Mouse (Mus musculus) embryo, embryonic 11.5 days (tissue): Measurements from ENCODE around the gene Spdye4a.

Experiments used
- DNase-seq: peaks from one replicate; pipeline ENCODE4 v3.0.0-alpha.2; 2012; ENCODE audit warnings: low read depth, low spot score

The Spdye4a gene

DNA sequence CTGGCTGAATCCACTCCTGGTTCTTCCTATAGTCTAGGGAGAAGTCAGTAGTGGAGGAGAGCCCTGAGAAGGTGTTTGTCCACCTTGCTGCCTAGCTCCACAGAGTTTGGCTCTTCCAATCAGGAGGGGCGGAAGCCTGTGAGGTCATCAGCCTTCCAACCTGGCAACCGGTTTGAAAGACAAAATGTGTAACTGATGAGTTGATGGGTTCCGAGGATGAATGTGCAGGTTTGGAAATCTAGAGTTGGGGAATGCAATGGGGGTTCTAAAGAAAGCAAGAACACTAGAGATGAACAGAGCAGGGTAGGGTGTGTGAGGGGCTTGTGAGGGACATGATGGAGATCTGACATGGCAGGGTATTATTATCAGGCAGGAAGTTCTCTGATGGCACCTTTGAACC is at the start of gene Spdye4a:
Spdye4a (minus strand) TSS at position 101 of the 400 bp plus-strand sequence.
- DNase-seq, result no peak

DNA sequence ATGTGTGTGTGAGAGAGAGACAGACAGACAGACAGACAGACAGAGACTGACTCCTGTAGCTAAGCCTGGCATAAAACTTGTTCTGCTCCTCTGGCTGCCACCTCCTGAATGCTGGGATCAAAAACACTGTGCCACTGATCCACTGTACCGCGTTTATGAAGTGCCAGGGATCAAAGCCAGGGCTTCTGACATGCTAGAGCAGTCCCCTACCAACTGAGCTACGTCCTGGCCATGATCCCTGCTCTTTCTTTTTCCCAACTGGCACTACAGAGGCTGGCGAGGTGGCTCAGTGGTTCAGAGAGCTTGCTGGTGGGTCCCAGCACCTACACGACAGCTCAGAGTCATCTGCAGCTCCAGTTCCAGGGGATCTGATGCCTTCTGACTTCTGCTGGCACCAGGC is 49.1 kb upstream of the Spdye4a start:
- no peak for DNase-seq

DNA sequence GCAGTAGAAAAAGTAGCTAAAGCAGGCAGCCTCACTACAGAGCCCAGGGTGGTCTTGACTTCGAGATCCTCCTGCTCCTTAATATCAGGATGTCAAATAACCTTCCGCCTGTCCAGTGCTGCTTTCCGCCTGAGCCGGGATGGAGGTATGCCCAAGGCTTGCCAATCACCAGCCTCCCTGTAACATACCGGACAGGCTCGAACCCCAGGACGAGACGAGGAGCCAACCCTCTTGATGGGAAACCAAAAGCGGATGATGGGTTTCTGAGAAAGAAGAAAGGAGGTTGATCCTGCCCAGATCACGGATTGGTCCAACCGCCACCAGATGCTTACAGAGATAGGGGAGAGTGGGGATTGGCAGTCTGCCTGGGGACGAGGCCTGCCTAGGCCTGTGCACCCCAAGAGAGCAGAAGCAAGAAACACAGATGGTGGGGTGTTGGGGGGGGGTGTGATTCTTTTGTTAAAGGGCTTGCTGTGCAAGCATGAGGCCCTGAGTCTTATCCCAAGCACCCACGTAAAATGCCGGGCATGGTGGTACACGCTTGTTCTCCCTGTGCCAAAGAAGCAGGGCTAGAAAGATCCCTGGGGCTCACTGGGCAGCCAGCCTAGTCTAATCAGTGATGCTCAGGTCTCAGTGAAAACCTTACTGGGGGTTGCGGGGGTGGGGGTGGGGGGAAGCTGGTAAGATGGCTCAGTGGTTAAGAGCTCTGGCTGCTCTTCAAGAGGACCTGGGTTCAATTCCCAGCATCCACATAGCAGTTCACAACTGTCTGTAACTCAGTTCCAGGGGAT is 46.0 kb upstream of the Spdye4a start:
- DNase-seq, result no peak

DNA sequence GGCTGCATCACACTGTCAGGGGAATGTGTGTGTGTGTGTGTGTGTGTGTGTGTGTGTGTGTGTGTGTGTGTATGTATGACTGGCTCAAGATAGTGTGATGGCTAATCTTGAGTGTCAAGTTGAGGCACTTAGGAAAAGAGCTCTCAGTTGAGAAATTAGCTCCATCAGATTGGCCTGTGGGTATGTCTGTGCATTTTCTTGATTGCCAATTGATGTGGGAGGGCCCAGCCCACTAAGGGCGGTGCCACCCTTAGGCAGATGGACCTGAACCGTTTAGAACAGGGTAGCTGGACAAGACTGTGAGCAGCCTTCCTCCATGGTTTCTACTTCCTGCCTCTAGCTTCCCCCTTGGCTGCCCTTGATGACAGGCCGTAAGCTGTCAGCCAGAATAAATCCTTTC is 45.4 kb upstream of the Spdye4a start:
- no peak for DNase-seq

DNA sequence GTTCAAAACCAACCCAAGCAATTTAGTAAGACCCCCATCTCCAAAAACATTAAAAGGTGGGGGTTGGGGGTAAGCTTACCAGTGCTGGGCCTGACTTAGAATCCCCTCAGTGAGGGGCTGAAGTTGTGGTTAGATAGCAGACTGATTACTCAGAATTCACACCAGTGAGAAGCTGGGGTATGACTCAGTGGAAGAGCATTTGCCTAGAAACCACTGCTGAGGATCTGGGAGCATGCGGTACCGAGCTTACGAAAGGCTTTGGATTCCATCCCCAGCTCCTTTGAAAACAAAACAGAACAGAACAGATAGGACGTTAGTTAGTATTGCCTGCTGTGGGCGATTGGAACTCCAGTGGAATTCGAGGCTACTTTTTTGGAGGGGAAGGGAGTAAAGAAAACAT is 45.0 kb upstream of the Spdye4a start:
- DNase-seq, result no peak

DNA sequence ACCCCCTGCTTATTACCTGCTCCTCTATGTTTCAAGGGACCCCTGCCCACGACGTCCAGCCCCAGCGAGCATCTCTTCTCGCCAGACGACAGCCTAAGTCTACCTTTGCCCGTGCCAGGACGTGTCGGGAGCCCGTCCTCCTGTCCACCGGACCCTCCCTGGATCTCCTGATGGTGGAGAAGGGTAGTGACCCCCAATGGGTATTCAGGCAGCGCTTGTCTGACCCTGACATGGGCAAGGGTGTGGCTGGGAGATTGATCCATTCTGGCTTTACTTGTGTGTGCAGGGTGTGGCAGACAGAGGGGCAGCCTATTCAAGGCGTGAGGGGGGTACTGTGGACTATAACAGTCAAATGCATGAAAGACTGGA is 43.4 kb upstream of the Spdye4a start:
- DNase-seq, result no peak

DNA sequence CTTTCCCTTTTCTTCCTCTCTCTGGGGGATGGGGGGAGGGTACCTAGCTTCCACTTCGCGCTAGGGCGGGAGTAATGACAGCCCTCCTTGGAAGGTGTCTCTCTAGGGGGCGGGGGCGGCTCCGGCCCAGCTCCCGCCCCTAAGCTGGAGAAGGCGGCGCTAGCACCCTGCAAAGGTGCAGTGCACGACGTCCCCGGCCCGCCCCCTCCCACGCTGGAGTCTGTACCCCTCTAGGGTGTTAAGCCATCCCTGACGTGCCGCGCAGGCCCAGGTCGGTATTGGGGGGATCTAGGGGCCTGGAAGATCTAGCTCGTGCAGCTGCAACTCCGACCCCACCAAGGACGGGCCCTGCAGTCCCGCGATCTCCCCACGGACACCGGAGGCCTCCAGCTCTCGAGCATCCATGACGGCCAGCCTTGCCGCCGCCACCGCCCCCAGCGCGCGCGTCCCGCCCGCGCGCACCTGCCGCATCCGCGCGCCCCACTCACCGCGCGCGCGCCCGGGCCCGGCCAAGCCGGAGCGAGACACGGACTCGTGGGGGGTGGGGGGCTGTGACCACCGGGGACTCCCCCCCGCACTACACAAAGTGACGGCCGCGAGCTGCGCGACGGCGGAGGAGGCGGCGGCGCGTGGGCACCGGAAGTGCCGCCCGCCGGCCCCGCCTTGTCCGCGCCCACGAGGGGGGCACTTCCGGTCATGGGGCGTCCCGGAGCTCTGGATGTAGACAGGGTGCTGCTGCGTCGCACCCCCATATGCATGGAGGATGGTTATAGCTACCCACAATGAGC is 42.9 kb upstream of the Spdye4a start, which contains the start of gene Zfp316:
Zfp316 (minus strand) TSS at position 660 of the 788 bp plus-strand sequence.
- no peak for DNase-seq

DNA sequence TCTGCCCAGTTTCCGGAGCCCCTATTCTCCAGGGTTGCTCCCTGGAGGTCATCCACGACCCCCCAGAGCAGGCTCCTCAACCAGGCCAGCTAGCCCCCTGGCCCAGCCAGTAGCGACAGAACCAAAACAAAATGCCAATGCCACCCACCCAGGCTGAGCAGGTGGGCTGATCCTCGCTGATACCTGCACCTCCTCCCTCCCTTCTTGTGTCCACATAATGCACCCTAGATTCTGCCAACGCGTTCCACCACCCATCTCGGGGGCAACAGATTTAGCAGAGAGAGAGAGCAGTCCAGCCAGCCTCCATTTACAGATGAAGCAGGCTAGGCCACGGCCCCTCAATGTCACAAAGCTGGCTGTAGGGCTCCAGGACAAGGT is 42.3 kb upstream of the Spdye4a start:
- DNase-seq, result no peak

DNA sequence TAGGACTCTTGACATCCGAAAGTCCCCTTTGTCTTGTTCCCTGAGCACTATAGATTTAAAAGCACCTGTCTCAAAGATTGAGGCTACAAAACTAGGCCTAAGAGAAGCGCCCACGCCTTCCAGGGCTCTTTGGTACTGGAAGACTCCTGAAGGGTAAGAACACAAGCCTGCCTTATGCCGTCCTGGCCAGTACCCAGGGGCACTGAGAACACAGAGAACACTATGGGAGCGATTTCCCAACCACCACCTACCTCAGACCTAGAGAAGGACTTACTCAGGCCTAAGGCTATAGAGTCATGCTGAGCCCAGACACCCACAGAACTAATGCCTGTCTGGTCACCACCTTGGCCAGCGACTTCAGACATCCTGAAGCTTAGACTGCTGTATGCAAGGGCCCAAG is 40.1 kb upstream of the Spdye4a start:
- DNase-seq, result no peak

DNA sequence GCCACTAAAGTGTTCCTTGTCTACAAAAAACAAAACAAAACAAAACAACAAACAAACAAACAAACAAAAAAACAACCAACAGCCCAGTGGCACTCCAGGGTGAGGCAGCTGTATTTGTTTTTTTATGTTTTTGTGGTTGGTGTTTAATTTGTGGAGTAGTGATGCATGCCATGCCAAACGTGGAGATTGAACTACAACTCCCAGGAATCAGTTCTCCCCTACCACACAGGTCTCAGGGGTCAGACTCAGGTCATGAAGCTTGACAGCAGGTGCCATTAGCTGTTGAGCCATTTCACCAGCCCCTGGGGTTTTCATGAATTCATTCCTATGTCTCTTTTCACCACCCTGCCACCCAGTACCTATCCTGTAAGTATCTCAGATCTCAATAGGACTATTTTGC is 38.7 kb upstream of the Spdye4a start:
- DNase-seq, result no peak

DNA sequence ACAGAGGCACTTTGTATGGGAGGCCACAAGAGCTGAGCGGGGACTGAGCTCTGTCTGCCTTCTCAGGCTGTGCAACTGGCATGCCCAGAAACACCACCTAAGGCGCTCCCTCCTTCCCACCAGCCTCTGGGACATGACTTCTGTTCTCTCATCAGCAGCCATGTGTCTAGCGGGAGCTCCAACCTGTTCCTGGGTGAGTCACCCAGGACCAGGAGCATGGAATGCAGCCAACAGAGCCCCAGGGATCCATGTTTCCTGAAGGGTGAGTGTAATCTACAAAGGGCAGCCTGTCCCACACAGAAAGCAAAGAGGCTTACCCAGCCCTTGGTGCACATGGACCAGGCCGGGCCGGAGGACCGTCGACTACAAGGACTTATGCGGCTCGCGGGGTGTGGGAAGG is 38.0 kb upstream of the Spdye4a start:
- no peak for DNase-seq

DNA sequence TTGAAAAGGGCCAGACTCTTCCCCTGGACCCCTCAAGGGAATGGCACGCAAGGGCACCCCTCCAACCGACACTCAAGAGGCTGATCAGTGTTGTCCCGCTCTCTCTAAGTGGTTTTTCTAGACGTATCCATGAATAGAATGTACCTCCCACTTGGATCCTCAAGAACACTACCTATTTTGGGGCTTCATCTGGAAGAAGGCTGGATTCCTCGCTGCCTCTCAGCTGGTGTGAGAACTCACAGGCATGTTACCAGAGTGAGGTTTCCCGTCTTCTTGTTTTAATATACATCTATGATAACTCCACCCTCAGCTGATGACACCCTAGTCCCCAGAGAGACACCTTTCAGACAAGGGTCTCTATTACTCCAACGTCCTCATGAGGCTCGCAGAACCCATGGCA is 34.9 kb upstream of the Spdye4a start:
- DNase-seq, result no peak

DNA sequence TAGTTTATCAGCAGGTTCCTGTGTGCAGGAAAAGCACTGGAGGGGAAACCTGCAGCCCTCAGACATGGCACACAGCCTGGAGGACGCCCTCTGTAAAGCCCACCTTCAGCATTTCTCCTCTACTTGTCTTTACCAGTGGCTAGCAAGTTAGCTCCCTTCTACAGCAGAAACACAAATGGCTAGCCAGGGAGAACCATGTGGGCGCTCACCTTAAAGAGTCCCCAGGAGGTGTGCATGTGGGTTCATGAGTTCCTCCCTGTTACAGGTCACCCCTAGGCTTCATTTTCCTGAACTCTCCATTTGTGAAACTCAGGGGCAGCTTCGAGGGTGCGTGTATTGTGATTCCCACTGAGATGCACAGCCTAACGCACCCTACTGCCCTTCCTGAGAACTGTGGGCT is 29.1 kb upstream of the Spdye4a start:
- DNase-seq, result no peak

DNA sequence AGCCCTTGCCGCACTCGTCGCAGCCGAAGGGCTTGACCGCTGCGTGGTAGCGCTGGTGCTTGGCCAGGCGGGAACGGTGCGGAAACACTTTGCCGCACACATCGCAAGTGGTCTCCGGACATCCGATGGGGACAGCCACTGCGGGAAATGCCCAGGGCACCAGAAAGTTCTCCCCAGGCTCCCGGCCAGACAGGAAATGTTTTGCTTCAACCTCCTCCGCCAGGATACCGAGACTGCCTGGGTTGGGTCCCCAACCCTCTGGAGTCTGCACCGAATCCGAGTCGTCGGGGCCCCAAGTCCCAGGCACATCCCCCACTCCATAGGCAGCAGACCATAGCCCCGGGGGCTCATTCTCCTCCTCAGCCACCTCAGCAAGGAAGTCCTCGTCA is 28.4 kb upstream of the Spdye4a start:
- no peak for DNase-seq

DNA sequence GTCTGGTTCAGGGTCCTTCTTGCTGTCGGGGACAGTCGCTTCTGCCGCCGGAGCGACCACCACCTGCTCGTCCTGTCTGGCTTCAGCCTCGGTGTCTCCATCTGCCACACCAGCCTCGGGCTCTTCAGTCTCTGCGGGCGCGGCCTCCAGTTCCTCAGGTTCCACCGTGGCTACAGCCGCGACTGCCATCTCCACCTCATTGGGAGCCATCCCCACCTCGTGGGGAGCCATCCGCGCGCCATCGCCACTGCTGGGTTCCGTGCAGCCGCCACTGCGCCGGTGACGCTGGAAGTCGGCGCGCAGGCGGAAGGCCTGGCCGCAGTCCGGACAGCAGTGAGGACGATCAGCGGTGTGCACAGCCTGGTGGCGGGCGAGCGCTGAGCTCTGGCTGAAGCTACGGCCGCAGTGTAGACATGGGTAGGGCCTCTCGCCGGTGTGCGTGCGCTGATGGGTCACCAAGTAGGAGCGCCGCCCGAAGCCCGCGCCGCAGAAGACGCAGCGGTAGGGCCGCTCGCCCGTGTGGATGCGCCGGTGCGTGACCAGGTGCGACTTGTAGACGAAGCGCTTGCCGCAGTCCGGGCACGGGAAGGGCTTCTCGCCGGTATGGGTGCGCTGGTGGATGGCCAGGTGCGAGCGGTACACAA is 27.9 kb upstream of the Spdye4a start:
- DNase-seq, result no peak

DNA sequence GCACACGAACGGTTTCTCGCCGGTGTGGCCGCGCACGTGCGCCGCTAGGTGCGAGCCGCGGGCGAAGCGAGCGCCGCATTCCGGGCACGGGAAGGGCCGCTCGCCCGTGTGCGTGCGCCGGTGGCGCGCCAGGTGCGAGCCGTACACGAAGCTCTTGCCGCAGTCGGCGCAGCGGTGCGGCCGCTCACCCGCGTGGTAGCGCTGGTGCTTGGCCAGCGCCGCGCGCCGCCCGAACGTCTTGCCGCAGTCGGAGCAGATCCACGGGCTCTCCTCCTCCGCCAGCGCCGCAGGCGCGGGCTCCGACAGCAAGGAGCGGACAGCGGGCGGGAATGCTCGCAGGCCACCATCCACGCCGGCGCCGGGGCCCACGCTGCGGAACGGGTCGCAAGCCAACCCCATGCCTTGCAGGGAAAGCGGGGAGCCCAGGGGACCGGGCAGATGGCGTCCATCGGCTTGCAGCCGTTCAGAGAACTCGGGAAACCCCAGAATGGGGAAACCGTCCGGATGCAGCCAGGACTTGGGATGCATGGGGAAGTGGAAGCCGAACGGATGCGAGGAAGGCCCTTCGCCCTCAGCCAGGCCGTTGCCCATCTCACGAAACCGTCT is 27.3 kb upstream of the Spdye4a start:
- no peak for DNase-seq

DNA sequence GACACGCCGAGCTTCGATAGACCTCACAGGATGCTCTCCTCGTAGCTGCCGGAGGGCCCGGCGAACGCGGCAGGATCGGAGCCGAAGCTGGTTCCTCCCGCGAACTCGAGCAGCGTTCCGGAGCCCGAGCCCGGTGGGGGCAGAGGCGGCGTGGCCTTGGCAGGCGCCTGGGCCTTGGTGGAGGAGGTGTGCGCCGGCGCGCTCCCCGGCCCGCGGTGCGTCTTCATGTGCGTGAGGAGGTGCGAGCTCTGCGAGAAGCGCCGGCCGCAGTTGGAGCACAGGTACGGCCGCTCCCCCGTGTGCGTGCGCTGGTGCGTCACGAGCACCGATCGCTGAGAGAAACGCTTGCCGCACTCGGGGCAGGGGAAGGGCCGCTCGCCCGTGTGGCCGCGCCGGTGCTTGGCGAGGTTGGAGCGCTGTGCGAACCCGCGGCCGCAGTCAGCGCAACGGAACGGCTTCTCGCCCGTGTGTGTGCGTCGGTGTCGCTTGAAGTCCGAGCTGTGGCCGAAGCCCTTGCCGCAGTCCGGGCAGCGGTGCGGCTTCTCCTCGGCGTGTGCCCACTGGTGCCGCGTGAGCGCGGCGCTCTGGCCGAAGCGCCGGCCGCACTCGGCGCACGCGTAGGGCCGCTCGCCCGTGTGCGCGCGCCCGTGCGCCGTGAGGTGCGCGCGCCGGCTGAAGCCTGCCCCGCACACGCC is 26.6 kb upstream of the Spdye4a start:
- no peak for DNase-seq

DNA sequence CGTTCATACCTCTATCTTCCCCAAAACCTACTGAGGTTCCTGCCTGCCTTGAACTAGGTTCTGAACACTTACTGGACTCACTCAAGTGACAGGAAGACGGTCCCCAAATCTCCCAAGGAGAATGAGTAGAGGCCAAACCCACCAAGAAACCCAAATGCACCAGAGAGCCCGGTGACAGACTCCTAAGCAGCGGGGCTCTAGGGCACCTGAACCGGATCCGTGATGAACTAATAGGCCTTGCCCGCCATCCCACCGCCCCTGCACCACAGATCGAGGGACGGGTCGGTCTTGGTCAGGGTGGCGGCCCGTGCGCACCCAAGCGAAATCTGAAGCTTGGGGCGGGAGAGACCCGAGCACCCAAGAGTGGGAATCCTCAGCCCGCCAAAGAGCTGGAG is 26.1 kb upstream of the Spdye4a start:
- DNase-seq, result no peak

DNA sequence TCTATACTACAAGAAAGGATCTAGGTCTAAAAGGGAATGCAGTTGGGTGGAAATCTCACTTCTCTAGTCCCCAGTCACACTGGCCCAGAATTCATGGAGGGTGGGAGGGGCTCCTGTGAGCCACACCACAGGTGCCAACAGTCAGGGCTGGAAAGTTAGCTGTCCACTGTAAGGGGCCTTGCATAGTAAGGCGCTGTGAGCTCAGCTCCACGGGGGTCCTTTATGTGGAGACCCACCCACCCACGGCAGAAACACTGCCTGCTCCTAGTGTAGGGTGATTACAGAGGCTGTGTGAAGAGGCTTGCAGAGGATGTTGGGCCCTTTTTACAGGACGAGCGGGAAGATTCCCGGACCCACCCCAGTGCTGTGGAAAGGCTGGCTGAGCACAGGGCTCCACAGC is 25.3 kb upstream of the Spdye4a start:
- no peak for DNase-seq

DNA sequence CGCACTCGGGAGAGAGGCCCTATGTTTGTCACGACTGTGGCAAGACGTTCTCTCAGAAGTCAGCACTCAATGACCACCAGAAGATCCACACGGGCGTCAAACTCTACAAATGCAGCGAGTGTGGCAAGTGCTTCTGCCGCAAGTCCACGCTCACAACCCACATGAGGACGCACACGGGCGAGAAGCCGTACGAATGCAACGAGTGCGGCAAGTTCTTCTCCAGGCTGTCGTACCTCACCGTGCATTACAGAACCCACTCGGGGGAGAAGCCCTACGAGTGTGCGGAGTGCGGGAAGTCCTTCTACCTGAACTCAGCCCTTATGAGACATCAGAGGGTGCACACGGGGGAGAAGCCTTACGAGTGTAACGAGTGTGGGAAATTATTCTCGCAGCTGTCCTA is 18.2 kb upstream of the Spdye4a start:
- no peak for DNase-seq

DNA sequence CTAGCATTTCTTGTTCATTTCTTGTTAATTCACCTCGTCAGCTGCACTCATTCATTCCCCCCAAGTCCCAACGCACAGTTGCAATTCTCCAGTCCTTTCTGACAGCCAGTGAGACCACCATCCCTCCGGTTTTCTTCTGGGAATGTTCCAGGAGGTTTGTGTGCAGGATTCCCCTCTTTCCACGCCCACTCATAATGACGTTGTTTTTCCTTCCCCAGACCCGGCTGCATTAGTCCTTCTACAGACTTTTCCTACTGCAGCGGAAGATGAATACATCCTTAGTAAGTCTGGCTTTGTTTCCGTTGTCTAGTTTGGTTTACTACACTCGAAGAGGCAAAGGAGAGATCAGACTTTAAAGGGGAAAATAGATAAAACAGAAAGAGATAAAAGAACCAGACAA is 9.3 kb upstream of the Spdye4a start:
- DNase-seq, result no peak
